Mouse (Mus musculus): ENCODE measurements around the gene Clpb. TPM values are rescaled to one million over a fixed set of nuclear protein-coding genes. Genes with fewer than 3 reads are reported as not detected.

Gene Clpb
- polyA plus RNA-seq, 1 experiment from 2014 or later = 53.3 TPM

- no peak overlapping the region for H3K4me3 ChIP-seq (ENCODE audit: low read length)
- H3K4me2 ChIP-seq (ENCODE audit: low read depth, low read length) = no peak overlapping the region
- H3K27me3 ChIP-seq (replicated peaks; ENCODE audit: control insufficient read depth, insufficient read depth, low read length) = no peaks in the 10 kb centered on the region
- no peak overlapping the region for H3K27ac ChIP-seq (ENCODE audit: low read length)
- H3K4me1 ChIP-seq (ENCODE audit: control insufficient read depth, insufficient read depth, low read length) = no peaks in the 10 kb centered on the region
- ATAC-seq = no peak
- H3K9ac ChIP-seq (ENCODE audit: low read depth, low read length) = no peak overlapping the region
- no peaks in the 10 kb centered on the region for H3K36me3 ChIP-seq (ENCODE audit: control insufficient read depth, insufficient read depth, low read length)
- no peaks in the 10 kb centered on the region for H3K9me3 ChIP-seq (ENCODE audit: control insufficient read depth, low read length)
- WGBS = 59% methylated on average over 2 of the region's 2 CpGs
Observed at GRCm38 (mm10) chr7:101628481-101628880, 35.0 kb upstream of the Clpb start.

- Histone ChIP-seq H3K9ac (ENCODE audit: low read depth, low read length) (no peak overlapping the region), H3K4me3 (ENCODE audit: low read length) (no peak overlapping the region), H3K36me3 (ENCODE audit: control insufficient read depth, insufficient read depth, low read length) (no peaks in the 10 kb centered on the region), H3K27me3 (replicated peaks; ENCODE audit: control insufficient read depth, insufficient read depth, low read length) (no peaks in the 10 kb centered on the region), H3K4me1 (ENCODE audit: control insufficient read depth, insufficient read depth, low read length) (no peaks in the 10 kb centered on the region), H3K9me3 (ENCODE audit: control insufficient read depth, low read length) (no peaks in the 10 kb centered on the region), H3K4me2 (ENCODE audit: low read depth, low read length) (no peak overlapping the region), H3K27ac (ENCODE audit: low read length) (no peak overlapping the region)
- WGBS = 75% methylated on average over 8 of the region's 8 CpGs
- ATAC-seq = no peak
Observed at GRCm38 (mm10) chr7:101633629-101634177, 29.7 kb upstream of the Clpb start.

- WGBS = 69% methylated on average over 4 of the region's 4 CpGs
- Histone ChIP-seq H3K27ac (ENCODE audit: low read length) (no peak overlapping the region), H3K27me3 (replicated peaks; ENCODE audit: control insufficient read depth, insufficient read depth, low read length) (no peaks in the 10 kb centered on the region), H3K4me1 (ENCODE audit: control insufficient read depth, insufficient read depth, low read length) (no peaks in the 10 kb centered on the region), H3K9ac (ENCODE audit: low read depth, low read length) (no peak overlapping the region), H3K4me2 (ENCODE audit: low read depth, low read length) (no peak overlapping the region), H3K9me3 (ENCODE audit: control insufficient read depth, low read length) (no peaks in the 10 kb centered on the region), H3K36me3 (ENCODE audit: control insufficient read depth, insufficient read depth, low read length) (no peaks in the 10 kb centered on the region), H3K4me3 (ENCODE audit: low read length) (no peak overlapping the region)
- ATAC-seq = no peak
Observed at GRCm38 (mm10) chr7:101634513-101634912, 28.9 kb upstream of the Clpb start.

GRCm38 (mm10) chr7:101636056-101636455, 27.4 kb upstream of the Clpb start:
- no peaks in the 10 kb centered on the region for H3K4me1 ChIP-seq (ENCODE audit: control insufficient read depth, insufficient read depth, low read length)
- no peak overlapping the region for H3K4me3 ChIP-seq (ENCODE audit: low read length)
- H3K9ac ChIP-seq (ENCODE audit: low read depth, low read length) = no peak overlapping the region
- H3K27me3 ChIP-seq (replicated peaks; ENCODE audit: control insufficient read depth, insufficient read depth, low read length) = no peaks in the 10 kb centered on the region
- no peaks in the 10 kb centered on the region for H3K36me3 ChIP-seq (ENCODE audit: control insufficient read depth, insufficient read depth, low read length)
- no peaks in the 10 kb centered on the region for H3K9me3 ChIP-seq (ENCODE audit: control insufficient read depth, low read length)
- H3K4me2 ChIP-seq (ENCODE audit: low read depth, low read length) = no peak overlapping the region
- H3K27ac ChIP-seq (ENCODE audit: low read length) = no peak overlapping the region
- 89% methylated on average over 2 of the region's 2 CpGs for WGBS
- no peak for ATAC-seq

GRCm38 (mm10) chr7:101643879-101644278, 19.6 kb upstream of the Clpb start:
- H3K27ac ChIP-seq (ENCODE audit: low read length) = no peak overlapping the region
- no peaks in the 10 kb centered on the region for H3K36me3 ChIP-seq (ENCODE audit: control insufficient read depth, insufficient read depth, low read length)
- H3K4me3 ChIP-seq (ENCODE audit: low read length) = no peak overlapping the region
- WGBS = 80% methylated on average over 3 of the region's 3 CpGs
- H3K4me2 ChIP-seq (ENCODE audit: low read depth, low read length) = no peak overlapping the region
- no peaks in the 10 kb centered on the region for H3K4me1 ChIP-seq (ENCODE audit: control insufficient read depth, insufficient read depth, low read length)
- H3K9me3 ChIP-seq (ENCODE audit: control insufficient read depth, low read length) = no peaks in the 10 kb centered on the region
- H3K27me3 ChIP-seq (replicated peaks; ENCODE audit: control insufficient read depth, insufficient read depth, low read length) = no peaks in the 10 kb centered on the region
- ATAC-seq = no peak
- no peak overlapping the region for H3K9ac ChIP-seq (ENCODE audit: low read depth, low read length)

GRCm38 (mm10) chr7:101649729-101650128, 13.7 kb upstream of the Clpb start:
- Histone ChIP-seq H3K4me2 (ENCODE audit: low read depth, low read length) (no peak overlapping the region), H3K27me3 (replicated peaks; ENCODE audit: control insufficient read depth, insufficient read depth, low read length) (no peaks in the 10 kb centered on the region), H3K9ac (ENCODE audit: low read depth, low read length) (no peak overlapping the region), H3K4me3 (ENCODE audit: low read length) (no peak overlapping the region), H3K27ac (ENCODE audit: low read length) (no peak overlapping the region), H3K36me3 (ENCODE audit: control insufficient read depth, insufficient read depth, low read length) (no peaks in the 10 kb centered on the region), H3K9me3 (ENCODE audit: control insufficient read depth, low read length) (no peaks in the 10 kb centered on the region), H3K4me1 (ENCODE audit: control insufficient read depth, insufficient read depth, low read length) (no peaks in the 10 kb centered on the region)
- WGBS = 83% methylated on average over 9 of the region's 9 CpGs
- no peak for ATAC-seq

GRCm38 (mm10) chr7:101650565-101650964, 12.9 kb upstream of the Clpb start:
- Histone ChIP-seq H3K4me1 (ENCODE audit: control insufficient read depth, insufficient read depth, low read length) (no peaks in the 10 kb centered on the region), H3K36me3 (ENCODE audit: control insufficient read depth, insufficient read depth, low read length) (no peaks in the 10 kb centered on the region), H3K27me3 (replicated peaks; ENCODE audit: control insufficient read depth, insufficient read depth, low read length) (no peaks in the 10 kb centered on the region), H3K4me3 (ENCODE audit: low read length) (no peak overlapping the region), H3K4me2 (ENCODE audit: low read depth, low read length) (no peak overlapping the region), H3K9me3 (ENCODE audit: control insufficient read depth, low read length) (no peaks in the 10 kb centered on the region), H3K27ac (ENCODE audit: low read length) (no peak overlapping the region), H3K9ac (ENCODE audit: low read depth, low read length) (no peak overlapping the region)
- ATAC-seq = no peak
- WGBS = 28% methylated on average over 3 of the region's 3 CpGs

GRCm38 (mm10) chr7:101653681-101654209, 9.7 kb upstream of the Clpb start:
- Histone ChIP-seq H3K9me3 (ENCODE audit: control insufficient read depth, low read length) (no peaks in the 10 kb centered on the region), H3K9ac (ENCODE audit: low read depth, low read length) (no peak overlapping the region), H3K36me3 (ENCODE audit: control insufficient read depth, insufficient read depth, low read length) (no peaks in the 10 kb centered on the region), H3K4me1 (ENCODE audit: control insufficient read depth, insufficient read depth, low read length) (no peaks in the 10 kb centered on the region), H3K4me3 (ENCODE audit: low read length) (no peak overlapping the region), H3K27me3 (replicated peaks; ENCODE audit: control insufficient read depth, insufficient read depth, low read length) (no peaks in the 10 kb centered on the region), H3K27ac (ENCODE audit: low read length) (no peak overlapping the region), H3K4me2 (ENCODE audit: low read depth, low read length) (no peak overlapping the region; the same call in 1 of the 2 replicates)
- no peak for ATAC-seq
- WGBS = 35% methylated on average over 10 of the region's 10 CpGs

- ATAC-seq = no peak
- no peaks in the 10 kb centered on the region for H3K9me3 ChIP-seq (ENCODE audit: control insufficient read depth, low read length)
- no peaks in the 10 kb centered on the region for H3K4me1 ChIP-seq (ENCODE audit: control insufficient read depth, insufficient read depth, low read length)
- no peak overlapping the region for H3K9ac ChIP-seq (ENCODE audit: low read depth, low read length)
- H3K4me2 ChIP-seq (ENCODE audit: low read depth, low read length) = no peak overlapping the region
- H3K27ac ChIP-seq (ENCODE audit: low read length) = no peak overlapping the region
- WGBS = 73% methylated on average over 4 of the region's 4 CpGs
- H3K27me3 ChIP-seq (replicated peaks; ENCODE audit: control insufficient read depth, insufficient read depth, low read length) = no peaks in the 10 kb centered on the region
- no peaks in the 10 kb centered on the region for H3K36me3 ChIP-seq (ENCODE audit: control insufficient read depth, insufficient read depth, low read length)
- no peak overlapping the region for H3K4me3 ChIP-seq (ENCODE audit: low read length)
Observed at GRCm38 (mm10) chr7:101654936-101655335, 8.5 kb upstream of the Clpb start.

GRCm38 (mm10) chr7:101662006-101662405, 1.4 kb upstream of the Clpb start:
- no peaks in the 10 kb centered on the region for H3K9me3 ChIP-seq (ENCODE audit: control insufficient read depth, low read length)
- H3K9ac ChIP-seq (ENCODE audit: low read depth, low read length) = no peak overlapping the region
- WGBS = 89% methylated on average over 1 of the region's 1 CpGs
- H3K27ac ChIP-seq (ENCODE audit: low read length) = no peak overlapping the region
- H3K4me2 ChIP-seq (ENCODE audit: low read depth, low read length) = no peak overlapping the region
- ATAC-seq = no peak
- no peak overlapping the region for H3K4me3 ChIP-seq (ENCODE audit: low read length)
- H3K27me3 ChIP-seq (replicated peaks; ENCODE audit: control insufficient read depth, insufficient read depth, low read length) = no peaks in the 10 kb centered on the region
- H3K36me3 ChIP-seq (ENCODE audit: control insufficient read depth, insufficient read depth, low read length) = no peaks in the 10 kb centered on the region
- H3K4me1 ChIP-seq (ENCODE audit: control insufficient read depth, insufficient read depth, low read length) = peaks cover 9% of the 10 kb centered on the region
